Mouse (Mus musculus) neural tube, embryonic 13.5 days (tissue): ENCODE results near the gene Zfp423. TPM values are rescaled to one million over a fixed set of nuclear protein-coding genes. Genes with fewer than 3 reads are reported as not detected.

Source experiments
- ATAC-seq: fragments of 200-750 bp; cut with Nextera tagmentation; 2 replicates; pipeline ENCODE4 v1.8.0; 2017; ENCODE audit warnings: low read depth, mild to moderate bottlenecking, moderate TSS enrichment, moderate library complexity
- H3K27ac ChIP-seq: fragments of 300-500 bp; sonication (generic); replicated peaks from 2 replicates; pipeline ENCODE4 v1.5.1; 2015; ENCODE audit warnings: moderate library complexity, mild to moderate bottlenecking, inconsistent platforms
- H3K27me3 ChIP-seq: fragments of 300-500 bp; sonication (generic); 2 replicates; pipeline ENCODE4 v1.6.1; 2015; ENCODE audit warnings: mild to moderate bottlenecking, inconsistent platforms
- H3K36me3 ChIP-seq: fragments of 300-500 bp; sonication (generic); 2 replicates; pipeline ENCODE4 v1.6.1; 2015; ENCODE audit warnings: mild to moderate bottlenecking, inconsistent platforms
- H3K4me1 ChIP-seq: fragments of 300-500 bp; sonication (generic); replicated peaks from 2 replicates; pipeline ENCODE4 v1.6.1; 2015; ENCODE audit warnings: inconsistent platforms
- H3K4me2 ChIP-seq: fragments of 300-500 bp; sonication (generic); 2 replicates; pipeline ENCODE4 v1.6.1; 2015; ENCODE audit warnings: inconsistent platforms, mild to moderate bottlenecking, moderate library complexity
- H3K4me3 ChIP-seq: fragments of 300-500 bp; sonication (generic); 2 replicates; pipeline ENCODE4 v1.5.1; 2015; ENCODE audit warnings: mild to moderate bottlenecking, inconsistent platforms
- H3K9ac ChIP-seq: fragments of 300-500 bp; sonication (generic); 2 replicates; pipeline ENCODE4 v1.6.1; 2015; ENCODE audit warnings: moderate library complexity, mild to moderate bottlenecking, inconsistent platforms
- H3K9me3 ChIP-seq: fragments of 300-500 bp; sonication (generic); 2 replicates; pipeline ENCODE4 v1.6.1; 2016; ENCODE audit warnings: inconsistent platforms
- WGBS: fragments of 180-500 bp; shearing (Covaris S2); methylation state at CpG from one replicate; pipeline ENCODE4 v1.1.7; 2015; 5-methylcytosine and 5-hydroxymethylcytosine counted together
- polyA plus RNA-seq: library from polyadenylated mRNA; unstranded; fragments of >200 nt; fragmentation: Nextera tagmentation; extraction: Ambion mirVana; gene quantifications from 2 replicates; pipeline ENCODE4 v1.2.1, GENCODE M21; 2015

The Zfp423 gene
- polyA plus RNA-seq, 1 experiment from 2014 or later: 35.5 TPM

DNA sequence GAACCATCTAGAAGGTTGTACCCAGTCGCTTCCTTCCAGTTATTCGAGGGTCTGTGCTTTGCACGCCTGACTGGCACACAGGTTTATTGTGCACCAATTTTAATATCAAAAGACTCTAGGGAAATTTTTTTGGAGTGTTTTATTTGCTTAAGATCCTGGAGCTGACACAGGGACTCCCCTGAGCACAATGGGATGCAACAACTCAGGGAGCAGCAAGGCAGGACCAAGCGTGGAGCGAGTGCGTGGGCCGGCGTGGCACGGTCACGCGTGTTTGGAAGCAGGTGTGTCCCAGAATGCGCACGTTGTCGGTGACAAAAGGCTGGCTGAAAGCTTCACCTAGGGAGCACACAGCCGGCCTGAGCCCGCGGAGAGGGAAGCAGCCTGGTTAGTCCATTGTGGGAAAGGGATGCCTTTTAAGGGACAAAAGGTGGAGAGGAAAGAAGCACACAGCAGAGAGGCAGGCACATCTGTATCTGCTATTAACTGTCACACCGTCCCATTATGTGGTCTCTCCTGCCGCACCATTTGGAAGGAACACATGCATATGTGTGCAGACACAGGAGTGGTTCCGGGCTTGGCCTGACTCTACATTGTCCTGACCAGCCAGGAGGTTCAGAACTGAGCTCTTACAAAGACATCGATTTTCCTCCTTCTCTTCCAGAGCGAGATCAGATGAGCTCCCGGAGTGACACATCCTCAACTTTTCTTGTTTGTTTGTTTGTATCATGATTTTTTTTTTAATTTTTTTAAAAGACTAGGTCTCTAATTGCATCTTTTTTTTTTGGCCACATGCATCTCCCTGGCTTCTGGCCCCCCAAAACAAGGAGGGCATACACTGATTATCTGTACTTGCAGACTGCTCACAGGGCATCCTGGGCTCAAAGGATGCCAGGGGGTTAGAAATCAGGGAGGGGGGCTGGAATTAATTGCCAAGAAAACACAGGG lies 126.7 kb downstream of the Zfp423 start:
- 0 out of 2 replicates have a peak overlapping the region, but pooled peaks have one; percentile 7 for H3K4me2 ChIP-seq
- peak overlapping the region; percentile 47 for H3K9ac ChIP-seq
- peak overlapping the region; percentile 94 for H3K27ac ChIP-seq
- H3K4me1 ChIP-seq: peaks cover 85% of the 10 kb centered on the region
- no peak overlapping the region for H3K4me3 ChIP-seq
- no peaks in the 10 kb centered on the region for H3K36me3 ChIP-seq
- ATAC-seq: no peak
- no peaks in the 10 kb centered on the region for H3K27me3 ChIP-seq
- no peaks in the 10 kb centered on the region for H3K9me3 ChIP-seq
- 17% methylated on average over 23 of the region's 23 CpGs for WGBS

- Histone ChIP-seq H3K36me3 (no peaks in the 10 kb centered on the region), H3K27me3 (no peaks in the 10 kb centered on the region), H3K4me3 (no peak overlapping the region), H3K4me1 (peaks cover 74% of the 10 kb centered on the region), H3K4me2 (0 out of 2 replicates have a peak overlapping the region, but pooled peaks have one; percentile 2), H3K27ac (peak overlapping the region; percentile 94), H3K9me3 (no peaks in the 10 kb centered on the region), H3K9ac (peak overlapping the region; percentile 53)
- ATAC-seq: peak; percentile 13
- 3% methylated on average over 4 of the region's 5 CpGs for WGBS
Observed at GRCm38 (mm10) chr8:87831567-87831966, 127.8 kb downstream of the Zfp423 start.

DNA sequence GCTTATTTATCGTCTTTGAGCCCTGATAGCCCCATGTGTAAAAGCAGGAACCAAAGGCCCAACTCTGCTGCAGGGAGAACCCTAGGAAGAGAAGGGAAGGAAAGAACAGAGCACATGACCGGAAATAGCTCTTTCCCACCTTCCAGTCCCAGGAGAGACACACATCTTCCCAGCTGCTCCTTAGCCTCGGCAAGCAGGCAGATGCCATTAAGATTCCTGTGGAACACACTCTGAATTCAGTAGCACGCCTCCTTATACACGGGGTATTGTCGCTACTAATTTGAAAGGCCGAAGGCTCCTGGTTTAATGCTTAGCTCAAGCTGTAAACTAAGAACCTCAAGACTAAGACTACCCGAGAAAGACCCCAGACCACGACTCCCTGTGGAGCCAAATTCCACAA lies 128.3 kb downstream of the Zfp423 start:
- H3K9ac ChIP-seq: peak overlapping the region; percentile 53
- no peak overlapping the region for H3K4me3 ChIP-seq
- WGBS: 3% methylated on average over 9 of the region's 9 CpGs
- H3K9me3 ChIP-seq: no peaks in the 10 kb centered on the region
- peaks cover 74% of the 10 kb centered on the region for H3K4me1 ChIP-seq
- no peaks in the 10 kb centered on the region for H3K27me3 ChIP-seq
- ATAC-seq: 0 out of 2 replicates have a peak, but pooled peaks have one; percentile 2
- no peaks in the 10 kb centered on the region for H3K36me3 ChIP-seq
- peak overlapping the region; percentile 94 for H3K27ac ChIP-seq
- no peak overlapping the region for H3K4me2 ChIP-seq

DNA sequence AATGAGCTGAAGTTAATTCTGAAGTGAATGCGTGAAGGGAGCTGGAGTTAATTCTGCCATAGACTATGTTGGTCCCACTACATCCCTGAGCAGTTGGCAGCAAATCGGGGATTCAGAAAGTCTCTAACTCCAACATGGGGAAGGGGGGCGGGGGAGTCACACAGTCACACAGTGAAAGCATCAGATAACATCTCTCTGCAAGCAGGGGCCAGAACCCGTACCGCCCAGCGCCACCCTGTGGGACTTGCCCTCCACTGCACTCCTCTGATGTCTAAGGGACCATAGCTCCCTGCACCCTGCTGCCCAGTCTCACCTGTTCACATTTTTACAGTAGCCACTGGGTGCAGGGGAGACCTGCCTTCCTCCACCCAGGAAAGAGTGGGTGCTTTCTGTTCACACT lies 129.2 kb downstream of the Zfp423 start:
- no peak overlapping the region for H3K9ac ChIP-seq
- H3K27me3 ChIP-seq: no peaks in the 10 kb centered on the region
- H3K4me2 ChIP-seq: no peak overlapping the region
- ATAC-seq: no peak
- H3K9me3 ChIP-seq: no peaks in the 10 kb centered on the region
- H3K4me3 ChIP-seq: no peak overlapping the region
- no peak overlapping the region for H3K27ac ChIP-seq
- no peaks in the 10 kb centered on the region for H3K36me3 ChIP-seq
- 14% methylated on average over 6 of the region's 6 CpGs for WGBS
- H3K4me1 ChIP-seq: peaks cover 67% of the 10 kb centered on the region

- Histone ChIP-seq H3K27me3 (no peaks in the 10 kb centered on the region), H3K4me3 (no peak overlapping the region), H3K9ac (no peak overlapping the region), H3K36me3 (no peaks in the 10 kb centered on the region), H3K27ac (no peak overlapping the region), H3K4me2 (no peak overlapping the region), H3K9me3 (no peaks in the 10 kb centered on the region), H3K4me1 (peaks cover 59% of the 10 kb centered on the region)
- ATAC-seq: no peak
- WGBS: 81% methylated on average over 9 of the region's 9 CpGs
Observed at GRCm38 (mm10) chr8:87826013-87826660, 133.3 kb downstream of the Zfp423 start.

DNA sequence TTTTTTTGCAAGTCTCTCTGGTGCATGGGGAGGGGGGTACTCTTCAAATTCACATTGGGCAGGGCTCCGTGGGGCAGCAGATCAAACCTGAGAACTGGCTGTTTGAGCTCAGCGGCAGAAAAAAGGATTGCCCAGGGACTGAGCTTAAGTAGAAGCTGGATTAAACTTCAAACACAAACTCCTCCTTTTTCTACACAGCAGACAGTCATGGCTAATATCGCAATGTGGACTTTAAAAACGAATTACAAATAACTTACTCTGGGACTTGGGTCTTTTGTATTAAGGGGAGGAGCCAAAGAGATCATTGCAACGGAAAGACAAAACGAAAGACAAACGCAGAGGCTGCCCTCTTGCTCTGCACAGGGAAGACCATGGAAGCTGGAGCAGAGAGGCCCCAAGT lies 136.2 kb downstream of the Zfp423 start:
- Histone ChIP-seq H3K4me2 (no peak overlapping the region; the same call in 1 of the 2 replicates), H3K27me3 (no peaks in the 10 kb centered on the region), H3K27ac (peak overlapping the region; percentile 30), H3K36me3 (no peaks in the 10 kb centered on the region), H3K4me3 (no peak overlapping the region), H3K9me3 (no peaks in the 10 kb centered on the region), H3K4me1 (peaks cover 49% of the 10 kb centered on the region), H3K9ac (0 out of 2 replicates have a peak overlapping the region, but pooled peaks have one; percentile 27)
- 10% methylated on average over 7 of the region's 7 CpGs for WGBS
- no peak for ATAC-seq

- Histone ChIP-seq H3K4me2 (peak overlapping the region; percentile 8; the same call in 1 of the 2 replicates), H3K9ac (peak overlapping the region; percentile 27; the same call in 1 of the 2 replicates), H3K36me3 (no peaks in the 10 kb centered on the region), H3K27me3 (no peaks in the 10 kb centered on the region), H3K4me1 (peaks cover 51% of the 10 kb centered on the region), H3K27ac (peak overlapping the region; percentile 30), H3K4me3 (no peak overlapping the region), H3K9me3 (no peaks in the 10 kb centered on the region)
- ATAC-seq: no peak
- WGBS: 8% methylated on average over 12 of the region's 12 CpGs
Observed at GRCm38 (mm10) chr8:87822690-87823089, 136.7 kb downstream of the Zfp423 start.

- no peak overlapping the region; the same call in 1 of the 2 replicates for H3K9ac ChIP-seq
- H3K4me3 ChIP-seq: no peak overlapping the region
- no peaks in the 10 kb centered on the region for H3K9me3 ChIP-seq
- WGBS: 39% methylated on average over 11 of the region's 11 CpGs
- 0 out of 2 replicates have a peak, but pooled peaks have one; percentile 17 for ATAC-seq
- peaks cover 51% of the 10 kb centered on the region for H3K4me1 ChIP-seq
- H3K36me3 ChIP-seq: no peaks in the 10 kb centered on the region
- peak overlapping the region; percentile 8; the same call in 1 of the 2 replicates for H3K4me2 ChIP-seq
- no peaks in the 10 kb centered on the region for H3K27me3 ChIP-seq
- H3K27ac ChIP-seq: peak overlapping the region; percentile 30
Observed at GRCm38 (mm10) chr8:87822175-87822574, 137.2 kb downstream of the Zfp423 start.

- H3K36me3 ChIP-seq: no peaks in the 10 kb centered on the region
- no peak overlapping the region for H3K4me3 ChIP-seq
- H3K9ac ChIP-seq: no peak overlapping the region
- 73% methylated on average over 2 of the region's 2 CpGs for WGBS
- no peaks in the 10 kb centered on the region for H3K27me3 ChIP-seq
- peak; percentile 25; the same call in 1 of the 2 replicates for ATAC-seq
- H3K4me1 ChIP-seq: peaks cover 52% of the 10 kb centered on the region
- no peaks in the 10 kb centered on the region for H3K9me3 ChIP-seq
- no peak overlapping the region for H3K4me2 ChIP-seq
- H3K27ac ChIP-seq: peak overlapping the region; percentile 30
Observed at GRCm38 (mm10) chr8:87821655-87822054, 137.7 kb downstream of the Zfp423 start.

DNA sequence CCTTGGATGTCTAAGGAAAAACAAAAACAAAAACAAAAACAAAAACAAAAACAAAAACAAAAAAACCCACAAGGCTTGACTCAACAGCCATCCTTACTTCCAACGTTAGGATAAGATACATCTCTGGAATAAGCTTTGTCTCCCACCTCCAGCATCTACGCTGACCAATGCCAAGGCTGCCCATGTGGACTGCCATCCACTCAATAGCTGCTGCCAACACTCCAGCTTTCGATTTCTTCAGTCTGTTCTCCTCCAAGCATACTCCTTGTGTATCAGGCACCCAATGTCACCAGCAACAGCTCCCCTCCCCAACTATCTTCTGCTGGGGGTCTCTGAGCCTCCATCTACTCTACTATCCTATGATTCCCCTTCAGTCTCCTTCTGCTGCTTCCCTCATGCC lies 140.1 kb downstream of the Zfp423 start:
- no peaks in the 10 kb centered on the region for H3K9me3 ChIP-seq
- no peak overlapping the region for H3K4me2 ChIP-seq
- no peaks in the 10 kb centered on the region for H3K27me3 ChIP-seq
- H3K36me3 ChIP-seq: no peaks in the 10 kb centered on the region
- H3K4me1 ChIP-seq: peaks cover 56% of the 10 kb centered on the region
- H3K27ac ChIP-seq: no peak overlapping the region
- H3K9ac ChIP-seq: no peak overlapping the region
- ATAC-seq: no peak
- H3K4me3 ChIP-seq: no peak overlapping the region
- WGBS: 91% methylated on average over 3 of the region's 3 CpGs

GRCm38 (mm10) chr8:87818506-87818905 lies 140.9 kb downstream of the Zfp423 start:
- H3K4me2 ChIP-seq: no peak overlapping the region
- ATAC-seq: no peak
- no peak overlapping the region for H3K27ac ChIP-seq
- no peaks in the 10 kb centered on the region for H3K27me3 ChIP-seq
- 85% methylated on average over 7 of the region's 7 CpGs for WGBS
- no peaks in the 10 kb centered on the region for H3K36me3 ChIP-seq
- peaks cover 48% of the 10 kb centered on the region for H3K4me1 ChIP-seq
- no peak overlapping the region for H3K4me3 ChIP-seq
- peak overlapping the region; percentile 8; the same call in 1 of the 2 replicates for H3K9ac ChIP-seq
- no peaks in the 10 kb centered on the region for H3K9me3 ChIP-seq

- 40% methylated on average over 5 of the region's 5 CpGs for WGBS
- no peak overlapping the region for H3K9ac ChIP-seq
- H3K4me3 ChIP-seq: no peak overlapping the region
- ATAC-seq: no peak
- no peaks in the 10 kb centered on the region for H3K27me3 ChIP-seq
- H3K36me3 ChIP-seq: no peaks in the 10 kb centered on the region
- H3K4me1 ChIP-seq: peaks cover 47% of the 10 kb centered on the region
- H3K27ac ChIP-seq: no peak overlapping the region; the same call in 1 of the 2 replicates
- no peaks in the 10 kb centered on the region for H3K9me3 ChIP-seq
- H3K4me2 ChIP-seq: no peak overlapping the region
Observed at GRCm38 (mm10) chr8:87816141-87816540, 143.3 kb downstream of the Zfp423 start.
